Mouse (Mus musculus): ENCODE measurements around the gene Olfr1287. TPM values are rescaled to one million over a fixed set of nuclear protein-coding genes. Genes with fewer than 3 reads are reported as not detected.

Olfr1287 gene
- not detected in 2 replicates for polyA plus RNA-seq (2015; fragmentation: Nextera tagmentation; extraction: Ambion mirVana)

DNA sequence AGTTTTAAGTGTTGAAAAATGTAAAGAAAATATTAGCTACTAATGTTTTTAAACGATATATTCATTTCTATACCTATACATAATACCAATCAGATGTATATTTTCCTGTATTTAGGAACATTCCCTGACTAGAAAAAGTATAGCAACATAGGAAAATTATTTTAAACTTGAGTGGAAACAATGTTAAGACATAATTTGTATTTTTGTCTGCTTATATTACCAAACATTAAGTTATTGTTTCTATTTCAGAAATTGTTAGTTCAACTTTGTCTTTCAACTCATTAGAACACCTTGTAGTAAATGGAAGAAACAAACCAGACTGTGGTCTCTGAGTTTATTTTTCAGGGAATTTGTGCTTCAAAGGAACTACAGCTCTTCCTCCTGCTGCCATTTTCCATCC lies at the start of gene Olfr1287:
Olfr1287 (plus strand) TSS at position 301 of the 400 bp plus-strand sequence.

DNA sequence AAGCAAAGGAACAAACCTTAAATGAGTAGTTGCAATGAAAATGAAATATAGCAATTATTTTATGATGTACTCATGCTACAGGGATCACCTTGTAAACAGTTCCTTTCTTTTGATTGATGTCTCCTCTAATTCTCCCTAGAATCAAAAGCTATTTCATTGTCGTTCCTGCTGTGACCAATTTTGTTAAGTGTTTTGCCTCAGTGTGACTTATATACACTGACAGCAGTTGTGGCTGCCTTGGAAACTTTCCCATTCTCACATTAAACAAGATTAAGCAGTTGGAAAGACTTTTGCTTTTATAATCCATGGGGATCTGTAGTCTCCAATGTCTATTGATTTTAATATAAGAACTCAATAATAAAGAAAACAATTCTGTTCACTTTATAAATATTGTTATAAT lies 26.0 kb upstream of the Olfr1287 start, which contains the start of gene Olfr1286:
Olfr1286 (minus strand) TSS at position 185 of the 400 bp plus-strand sequence.

GRCm38 (mm10) chr2:111473801-111474200 lies 24.9 kb downstream of the Olfr1287 start, which contains the start of gene Olfr1288:
Olfr1288 (plus strand) TSS chr2:111474101.

GRCm38 (mm10) chr2:111480519-111480918 lies 31.6 kb downstream of the Olfr1287 start, which contains the start of gene Olfr1289:
Olfr1289 (plus strand) TSS chr2:111480819.

GRCm38 (mm10) chr2:111493729-111494128 lies 44.8 kb downstream of the Olfr1287 start, which contains the start of gene Olfr1290:
Olfr1290 (minus strand) TSS chr2:111493829.

DNA sequence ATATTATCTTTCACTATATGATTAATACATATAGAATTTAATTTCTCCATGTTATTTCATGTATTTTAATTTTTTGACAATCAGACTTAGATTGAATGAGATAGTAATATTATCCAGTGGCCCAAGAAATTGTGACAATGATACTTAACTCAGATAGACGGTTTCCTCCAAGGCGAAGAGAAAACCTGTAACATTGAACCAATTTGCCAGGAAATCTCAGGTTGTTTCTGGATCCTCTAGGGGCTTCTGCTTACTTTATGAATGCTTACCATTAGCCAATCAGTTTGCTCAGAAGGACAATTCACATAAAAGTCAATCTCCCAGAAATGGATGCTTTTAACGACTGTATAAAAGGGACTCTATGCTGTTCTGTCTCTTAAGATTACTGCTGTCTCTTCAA lies 47.9 kb downstream of the Olfr1287 start, which contains the start of gene Olfr1291-ps1:
Olfr1291-ps1 (plus strand) TSS at position 301 of the 400 bp plus-strand sequence.

Other genes with a start within 250 kb of the Olfr1287 start
- gene 4930430A15Rik, start 219.5 kb upstream of the Olfr1287 start, polyA plus RNA-seq (2015; fragmentation: Nextera tagmentation; extraction: Ambion mirVana) = not detected in 2 replicates
- not detected in 2 replicates for gene Olfr1275, start 213.9 kb upstream of the Olfr1287 start, polyA plus RNA-seq (2015; fragmentation: Nextera tagmentation; extraction: Ambion mirVana)
- gene Olfr1276, start 194.6 kb upstream of the Olfr1287 start, polyA plus RNA-seq (2015; fragmentation: Nextera tagmentation; extraction: Ambion mirVana) = not detected in 2 replicates
- not detected in 2 replicates for gene Olfr1277, start 175.0 kb upstream of the Olfr1287 start, polyA plus RNA-seq (2015; fragmentation: Nextera tagmentation; extraction: Ambion mirVana)
- not detected in 2 replicates for gene Olfr1278, start 159.0 kb upstream of the Olfr1287 start, polyA plus RNA-seq (2015; fragmentation: Nextera tagmentation; extraction: Ambion mirVana)
- gene Olfr1279, start 148.5 kb upstream of the Olfr1287 start, polyA plus RNA-seq (2015; fragmentation: Nextera tagmentation; extraction: Ambion mirVana) = not detected in 2 replicates
- gene Olfr1280, start 135.1 kb upstream of the Olfr1287 start, polyA plus RNA-seq (2015; fragmentation: Nextera tagmentation; extraction: Ambion mirVana) = not detected in 2 replicates
- not detected in 2 replicates for gene Olfr1281, start 122.6 kb upstream of the Olfr1287 start, polyA plus RNA-seq (2015; fragmentation: Nextera tagmentation; extraction: Ambion mirVana)
- not detected in 2 replicates for gene Olfr1282, start 113.1 kb upstream of the Olfr1287 start, polyA plus RNA-seq (2015; fragmentation: Nextera tagmentation; extraction: Ambion mirVana)
- gene Olfr1283, start 82.4 kb upstream of the Olfr1287 start, polyA plus RNA-seq (2015; fragmentation: Nextera tagmentation; extraction: Ambion mirVana) = not detected in 2 replicates
- gene Olfr1284, start 73.6 kb upstream of the Olfr1287 start, polyA plus RNA-seq (2015; fragmentation: Nextera tagmentation; extraction: Ambion mirVana) = not detected in 2 replicates
- not detected in 2 replicates for gene Olfr1286, start 26.0 kb upstream of the Olfr1287 start, polyA plus RNA-seq (2015; fragmentation: Nextera tagmentation; extraction: Ambion mirVana)
- gene Olfr1288, start 25.0 kb downstream of the Olfr1287 start, polyA plus RNA-seq (2015; fragmentation: Nextera tagmentation; extraction: Ambion mirVana) = not detected in 2 replicates
- not detected in 2 replicates for gene Olfr1289, start 31.7 kb downstream of the Olfr1287 start, polyA plus RNA-seq (2015; fragmentation: Nextera tagmentation; extraction: Ambion mirVana)
- gene Olfr1290, start 44.7 kb downstream of the Olfr1287 start, polyA plus RNA-seq (2015; fragmentation: Nextera tagmentation; extraction: Ambion mirVana) = 0.24 and 0.60 TPM in 2 replicates
- not detected in 2 replicates for gene Olfr1291-ps1, start 48.0 kb downstream of the Olfr1287 start, polyA plus RNA-seq (2015; fragmentation: Nextera tagmentation; extraction: Ambion mirVana)
- not detected in 2 replicates for gene Olfr1293-ps, start 76.1 kb downstream of the Olfr1287 start, polyA plus RNA-seq (2015; fragmentation: Nextera tagmentation; extraction: Ambion mirVana)
- gene Olfr1294, start 91.1 kb downstream of the Olfr1287 start, polyA plus RNA-seq (2015; fragmentation: Nextera tagmentation; extraction: Ambion mirVana) = not detected in 2 replicates
- gene Olfr1295, start 120.5 kb downstream of the Olfr1287 start, polyA plus RNA-seq (2015; fragmentation: Nextera tagmentation; extraction: Ambion mirVana) = not detected in 2 replicates
- gene Olfr1297, start 177.4 kb downstream of the Olfr1287 start, polyA plus RNA-seq (2015; fragmentation: Nextera tagmentation; extraction: Ambion mirVana) = not detected in 2 replicates
- gene Olfr1298, start 200.1 kb downstream of the Olfr1287 start, polyA plus RNA-seq (2015; fragmentation: Nextera tagmentation; extraction: Ambion mirVana) = not detected in 2 replicates
- gene Olfr1299, start 212.3 kb downstream of the Olfr1287 start, polyA plus RNA-seq (2015; fragmentation: Nextera tagmentation; extraction: Ambion mirVana) = not detected in 2 replicates

Data from urinary bladder, postnatal 0 days (tissue).